Mouse (Mus musculus) hindbrain, postnatal 0 days (tissue): Measurements from ENCODE around the gene Erich6. TPM values are rescaled to one million over a fixed set of nuclear protein-coding genes. Genes with fewer than 3 reads are reported as not detected.

Experiments used
- ATAC-seq: fragments of 200-750 bp; cut with Nextera tagmentation; 2 replicates; pipeline ENCODE4 v1.8.0; 2017; ENCODE audit warnings: mild to moderate bottlenecking, moderate TSS enrichment, moderate library complexity
- DNase-seq: peaks from one replicate; pipeline ENCODE4 v3.0.0-alpha.2; 2015; ENCODE audit warnings: low spot score
- H3K27ac ChIP-seq: fragments of 300-500 bp; sonication (generic); 2 replicates; pipeline ENCODE4 v1.5.1; 2014; ENCODE audit warnings: mild to moderate bottlenecking
- H3K27me3 ChIP-seq: fragments of 300-500 bp; sonication (generic); 2 replicates; pipeline ENCODE4 v1.6.1; 2014; ENCODE audit warnings: low read length, mixed read lengths; ENCODE audit not compliant: insufficient read depth
- H3K36me3 ChIP-seq: fragments of 300-500 bp; sonication (generic); 2 replicates; pipeline ENCODE4 v1.6.1; 2014; ENCODE audit warnings: low read length, mixed read lengths; ENCODE audit not compliant: insufficient read depth
- H3K4me1 ChIP-seq: fragments of 300-500 bp; sonication (generic); 2 replicates; pipeline ENCODE4 v1.6.1; 2014; ENCODE audit warnings: antibody characterized with exemption, low read length, mixed read lengths; ENCODE audit not compliant: insufficient read depth
- H3K4me2 ChIP-seq: fragments of 300-500 bp; sonication (generic); 2 replicates; pipeline ENCODE4 v1.6.1; 2014; ENCODE audit warnings: low read depth, mild to moderate bottlenecking, low read length, moderate library complexity, mixed read lengths
- H3K4me3 ChIP-seq: fragments of 300-500 bp; sonication (generic); 2 replicates; pipeline ENCODE4 v1.5.1; 2014; ENCODE audit warnings: low read length
- H3K9ac ChIP-seq: fragments of 300-500 bp; sonication (generic); replicated peaks from 2 replicates; pipeline ENCODE4 v1.6.1; 2014; ENCODE audit warnings: mild to moderate bottlenecking, low read length, moderate library complexity, mixed read lengths
- H3K9me3 ChIP-seq: fragments of 300-500 bp; sonication (generic); 2 replicates; pipeline ENCODE4 v1.6.1; 2016; ENCODE audit warnings: low read length, mixed read lengths
- CTCF ChIP-seq: IDR thresholded peaks from 2 replicates; pipeline ENCODE4 v1.5.1; 2016; ENCODE audit warnings: antibody characterized with exemption, control low read depth, low read depth
- WGBS: fragments of 180-500 bp; shearing (Covaris S2); extraction: QIAGEN DNeasy Blood & Tissue Kit; methylation state at CpG from one replicate; pipeline ENCODE4 v1.1.7; 2014; 5-methylcytosine and 5-hydroxymethylcytosine counted together
- polyA plus RNA-seq: library from polyadenylated mRNA; unstranded; fragments of >200 nt; fragmentation: Nextera tagmentation; extraction: Ambion mirVana; gene quantifications from 2 replicates; pipeline ENCODE4 v1.2.1, GENCODE M21; 2015
- total RNA-seq: library from RNA; depleted of rRNA; stranded (reverse); fragments of >200 nt; gene quantifications from 2 replicates; pipeline ENCODE4 v1.2.3, GENCODE M21; 2014

Erich6 gene
- total and polyA plus RNA-seq, 2 experiments from 2014 or later: 0.44 TPM; not detected in 1

GRCm38 (mm10) chr3:58680943-58681637 lies 44.1 kb upstream of the Erich6 start:
- no peaks in the 10 kb centered on the region for H3K36me3 ChIP-seq
- no peak overlapping the region for H3K9ac ChIP-seq
- no peak for TF ChIP-seq CTCF
- H3K4me2 ChIP-seq: no peak overlapping the region
- WGBS: 83% methylated on average over 7 of the region's 7 CpGs
- no peak for DNase-seq
- no peak overlapping the region for H3K27ac ChIP-seq
- 0 out of 2 replicates have a peak, but pooled peaks cover 13% of the 10 kb centered on the region for H3K4me1 ChIP-seq
- no peak for ATAC-seq
- H3K4me3 ChIP-seq: no peak overlapping the region
- H3K27me3 ChIP-seq: no peaks in the 10 kb centered on the region
- H3K9me3 ChIP-seq: no peaks in the 10 kb centered on the region

GRCm38 (mm10) chr3:58679996-58680395 lies 43.0 kb upstream of the Erich6 start:
- Histone ChIP-seq H3K27ac (no peak overlapping the region), H3K4me3 (no peak overlapping the region), H3K9ac (no peak overlapping the region), H3K4me2 (no peak overlapping the region), H3K4me1 (0 out of 2 replicates have a peak, but pooled peaks cover 13% of the 10 kb centered on the region), H3K27me3 (no peaks in the 10 kb centered on the region), H3K9me3 (no peaks in the 10 kb centered on the region), H3K36me3 (peaks cover 4% of the 10 kb centered on the region; the same call in 1 of the 2 replicates)
- ATAC-seq: no peak
- DNase-seq: peak; percentile 15
- no peak for TF ChIP-seq CTCF
- WGBS: 35% methylated on average over 4 of the region's 4 CpGs

DNA sequence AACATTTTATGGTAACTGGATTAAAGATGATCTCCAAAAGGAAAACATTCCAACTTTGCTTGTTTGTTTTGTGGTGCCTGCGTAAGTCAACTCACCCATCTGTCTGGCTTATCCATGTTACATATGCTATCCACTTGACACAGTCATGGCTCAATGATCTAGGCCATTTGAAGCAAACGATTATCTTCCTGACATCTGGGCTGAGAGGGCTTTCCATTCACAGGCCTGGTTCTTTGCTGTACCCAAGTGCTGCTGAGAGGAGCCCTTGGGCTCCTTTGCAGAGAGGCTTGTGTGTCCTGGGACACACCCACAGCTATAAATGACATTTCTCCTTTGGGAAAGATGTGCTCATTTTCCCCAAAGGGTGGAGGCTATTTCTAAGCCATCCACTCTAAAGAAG lies 41.9 kb upstream of the Erich6 start:
- DNase-seq (peak; percentile 31), ATAC-seq (peak; percentile 27; the same call in 1 of the 2 replicates)
- H3K9me3 ChIP-seq: no peaks in the 10 kb centered on the region
- no peaks in the 10 kb centered on the region for H3K27me3 ChIP-seq
- no peak overlapping the region for H3K4me3 ChIP-seq
- H3K27ac ChIP-seq: no peak overlapping the region
- H3K36me3 ChIP-seq: peaks cover 13% of the 10 kb centered on the region; the same call in 1 of the 2 replicates
- 0 out of 2 replicates have a peak, but pooled peaks cover 13% of the 10 kb centered on the region for H3K4me1 ChIP-seq
- H3K9ac ChIP-seq: no peak overlapping the region
- H3K4me2 ChIP-seq: no peak overlapping the region
- WGBS: 43% methylated on average over 2 of the region's 2 CpGs
- TF ChIP-seq CTCF: no peak

DNA sequence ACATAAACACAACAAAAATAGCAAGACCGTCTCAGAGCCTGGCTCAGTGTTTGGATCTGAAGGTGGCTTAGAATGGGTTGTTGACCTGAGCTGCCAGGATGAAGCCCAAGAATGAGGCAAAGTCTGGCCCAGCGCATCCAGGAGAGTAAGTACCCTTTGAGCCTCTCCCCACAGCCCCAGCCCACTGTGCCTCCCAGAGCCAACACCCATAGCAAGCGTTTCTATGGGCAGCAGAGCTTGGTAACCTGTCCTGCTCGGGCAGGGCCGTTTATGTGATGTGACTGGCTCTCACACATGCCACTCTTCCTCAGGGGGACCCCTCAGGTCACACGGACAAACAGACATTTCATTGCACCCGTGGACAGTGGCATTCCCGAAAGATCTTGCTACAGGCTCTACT lies 41.4 kb upstream of the Erich6 start:
- ATAC-seq (no peak), DNase-seq (no peak)
- 0 out of 2 replicates have a peak, but pooled peaks cover 13% of the 10 kb centered on the region for H3K4me1 ChIP-seq
- H3K27ac ChIP-seq: no peak overlapping the region
- WGBS: 55% methylated on average over 8 of the region's 8 CpGs
- H3K9ac ChIP-seq: no peak overlapping the region
- no peaks in the 10 kb centered on the region for H3K9me3 ChIP-seq
- no peak overlapping the region for H3K4me2 ChIP-seq
- TF ChIP-seq CTCF: no peak
- no peaks in the 10 kb centered on the region for H3K27me3 ChIP-seq
- peaks cover 13% of the 10 kb centered on the region; the same call in 1 of the 2 replicates for H3K36me3 ChIP-seq
- H3K4me3 ChIP-seq: no peak overlapping the region

DNA sequence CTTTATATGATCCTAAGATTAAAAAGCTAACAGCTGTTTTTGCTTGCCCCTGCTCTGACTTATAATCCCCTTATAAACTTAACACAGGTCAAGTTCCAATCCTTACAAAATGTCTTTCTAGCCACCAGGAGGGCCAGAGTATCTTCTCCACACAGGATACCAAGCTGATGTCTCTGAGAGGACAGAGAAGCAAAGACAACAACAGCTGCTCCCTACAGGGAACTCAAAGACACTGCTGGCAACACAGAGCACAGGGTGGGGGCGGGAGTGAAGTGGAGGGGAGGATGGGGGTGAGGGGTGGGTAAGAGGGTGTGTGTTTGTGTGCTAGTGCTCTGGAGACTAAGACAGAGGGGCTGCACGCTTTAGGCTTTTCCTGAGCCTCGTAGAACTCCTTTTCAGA lies 40.6 kb upstream of the Erich6 start:
- no peaks in the 10 kb centered on the region for H3K27me3 ChIP-seq
- H3K4me3 ChIP-seq: no peak overlapping the region
- H3K27ac ChIP-seq: no peak overlapping the region
- 0 out of 2 replicates have a peak, but pooled peaks cover 13% of the 10 kb centered on the region for H3K4me1 ChIP-seq
- 28% methylated on average over 3 of the region's 3 CpGs for WGBS
- H3K9me3 ChIP-seq: no peaks in the 10 kb centered on the region
- H3K4me2 ChIP-seq: no peak overlapping the region
- H3K36me3 ChIP-seq: peaks cover 13% of the 10 kb centered on the region; the same call in 1 of the 2 replicates
- DNase-seq: peak; percentile 40
- H3K9ac ChIP-seq: no peak overlapping the region
- ATAC-seq: peak; percentile 46; the same call in 1 of the 2 replicates
- TF ChIP-seq CTCF: no peak

GRCm38 (mm10) chr3:58673295-58673694 lies 36.3 kb upstream of the Erich6 start:
- H3K27ac ChIP-seq: no peak overlapping the region
- ATAC-seq: no peak
- H3K9me3 ChIP-seq: no peaks in the 10 kb centered on the region
- H3K9ac ChIP-seq: no peak overlapping the region
- H3K27me3 ChIP-seq: no peaks in the 10 kb centered on the region
- H3K36me3 ChIP-seq: peaks cover 13% of the 10 kb centered on the region; the same call in 1 of the 2 replicates
- no peak for TF ChIP-seq CTCF
- H3K4me1 ChIP-seq: no peaks in the 10 kb centered on the region
- WGBS: 97% methylated on average over 5 of the region's 5 CpGs
- no peak overlapping the region for H3K4me2 ChIP-seq
- no peak for DNase-seq
- no peak overlapping the region for H3K4me3 ChIP-seq

- Histone ChIP-seq H3K4me3 (no peak overlapping the region), H3K9me3 (no peaks in the 10 kb centered on the region), H3K9ac (no peak overlapping the region), H3K27me3 (no peaks in the 10 kb centered on the region), H3K4me1 (no peaks in the 10 kb centered on the region), H3K4me2 (no peak overlapping the region), H3K27ac (no peak overlapping the region), H3K36me3 (peaks cover 13% of the 10 kb centered on the region; the same call in 1 of the 2 replicates)
- TF ChIP-seq CTCF: no peak
- WGBS: 67% methylated on average over 4 of the region's 4 CpGs
- no peak for ATAC-seq
- DNase-seq: no peak
These were observed 35.6 kb upstream of the Erich6 start for GRCm38 (mm10) chr3:58672481-58673183.
